Mouse (Mus musculus) E14TG2a.4 (cell line): ENCODE results near the gene Dnah2.

Experiments used
- H3K27me3 ChIP-seq: 2 replicates; pipeline ENCODE4 v1.6.1; 2014; ENCODE audit warnings: low read length, control low read depth; ENCODE audit not compliant: insufficient read depth
- H3K36me3 ChIP-seq: 2 replicates; pipeline ENCODE4 v1.6.1; 2014; ENCODE audit warnings: low read length, control low read depth; ENCODE audit not compliant: insufficient read depth
- H3K4me1 ChIP-seq: replicated peaks from 2 replicates; pipeline ENCODE4 v1.6.1; 2014; ENCODE audit warnings: low read depth, low read length, control low read depth
- H3K4me3 ChIP-seq: replicated peaks from 2 replicates; pipeline ENCODE4 v1.5.1; 2014; ENCODE audit warnings: mild to moderate bottlenecking, low read length
- H3K9me3 ChIP-seq: 2 replicates; pipeline ENCODE4 v1.6.1; 2014; ENCODE audit warnings: low read length, control low read depth
- CTCF ChIP-seq: conservative IDR thresholded peaks from 2 replicates; pipeline ENCODE4 v1.5.1; 2014; ENCODE audit warnings: low read length
- NANOG ChIP-seq: IDR thresholded peaks from 2 replicates; pipeline ENCODE4 v1.6.1; 2014; ENCODE audit warnings: borderline replicate concordance, low read length, mixed read lengths
- POU5F1 ChIP-seq: IDR thresholded peaks from 2 replicates; pipeline ENCODE4 v1.6.1; 2014; ENCODE audit warnings: low read length, borderline replicate concordance

The Dnah2 gene

DNA sequence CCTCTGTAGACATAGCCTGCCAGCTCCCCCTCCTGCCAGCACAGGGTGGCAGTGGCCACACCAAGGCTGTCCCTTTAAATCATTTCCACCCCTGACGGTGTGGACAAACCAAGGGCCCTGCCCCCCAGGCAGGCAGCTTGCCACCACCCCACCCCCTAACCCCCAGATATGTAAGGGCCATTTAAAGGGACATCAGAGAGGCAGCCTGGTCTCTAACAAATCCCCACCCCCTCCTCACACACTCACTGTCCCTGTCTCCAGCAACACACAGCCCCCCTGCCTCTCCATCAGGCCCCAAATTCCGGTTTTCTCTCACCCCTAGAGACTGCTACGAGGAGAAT, 133.6 kb downstream of the Dnah2 start:
- peaks cover 11% of the 10 kb centered on the region for H3K36me3 ChIP-seq
- TF ChIP-seq CTCF (no peak), POU5F1 (no peak), NANOG (no peak)
- H3K4me1 ChIP-seq: peaks cover 74% of the 10 kb centered on the region
- peaks cover 9% of the 10 kb centered on the region for H3K27me3 ChIP-seq
- H3K4me3 ChIP-seq: peak overlapping the region; percentile 88
- no peaks in the 10 kb centered on the region for H3K9me3 ChIP-seq

- Histone ChIP-seq H3K4me3 (peak overlapping the region; percentile 88), H3K9me3 (no peaks in the 10 kb centered on the region), H3K36me3 (peaks cover 11% of the 10 kb centered on the region), H3K27me3 (peaks cover 11% of the 10 kb centered on the region), H3K4me1 (peaks cover 73% of the 10 kb centered on the region)
- TF ChIP-seq CTCF (no peak), NANOG (no peak), POU5F1 (no peak)
These were observed 134.2 kb downstream of the Dnah2 start for GRCm38 (mm10) chr11:69414421-69415326.

- peaks cover 11% of the 10 kb centered on the region for H3K36me3 ChIP-seq
- H3K4me1 ChIP-seq: peaks cover 71% of the 10 kb centered on the region
- no peaks in the 10 kb centered on the region for H3K9me3 ChIP-seq
- TF ChIP-seq NANOG (no peak), CTCF (no peak), POU5F1 (no peak)
- H3K4me3 ChIP-seq: peak within 1 kb of the TSS; percentile 88
- H3K27me3 ChIP-seq: peaks cover 8% of the 10 kb centered on the region
These were observed 135.4 kb downstream of the Dnah2 start, which contains the start of gene Kdm6b for GRCm38 (mm10) chr11:69413221-69414181. TSS of gene Kdm6b (minus strand) at chr11:69413675.

DNA sequence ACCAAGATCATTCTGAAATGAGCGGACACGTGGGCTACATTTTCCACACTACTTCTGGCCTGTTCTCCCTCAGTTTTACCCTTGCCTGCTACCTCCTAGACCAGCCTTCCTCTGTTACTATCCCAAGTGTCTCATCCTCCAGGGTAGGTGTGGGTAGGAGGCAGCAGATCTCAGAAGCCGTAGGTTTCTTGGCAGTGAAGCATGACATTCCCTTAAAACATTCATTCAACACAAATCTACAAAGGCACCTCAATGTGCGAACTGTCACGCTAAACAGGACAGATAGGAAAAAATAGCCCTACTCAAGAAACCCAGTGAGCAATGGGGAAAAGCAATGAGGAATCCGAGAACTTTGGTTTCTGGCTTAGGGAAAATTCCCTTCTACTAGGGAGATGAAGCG, 136.4 kb downstream of the Dnah2 start:
- peaks cover 8% of the 10 kb centered on the region for H3K27me3 ChIP-seq
- no peaks in the 10 kb centered on the region for H3K9me3 ChIP-seq
- peaks cover 18% of the 10 kb centered on the region for H3K36me3 ChIP-seq
- H3K4me1 ChIP-seq: peaks cover 72% of the 10 kb centered on the region
- no peak for TF ChIP-seq NANOG
- TF ChIP-seq POU5F1: no peak
- TF ChIP-seq CTCF: no peak
- H3K4me3 ChIP-seq: peak overlapping the region; percentile 88

GRCm38 (mm10) chr11:69411538-69412203, 137.2 kb downstream of the Dnah2 start:
- Histone ChIP-seq H3K9me3 (no peaks in the 10 kb centered on the region), H3K27me3 (peaks cover 8% of the 10 kb centered on the region), H3K4me3 (peak overlapping the region; percentile 88), H3K36me3 (peaks cover 26% of the 10 kb centered on the region), H3K4me1 (peaks cover 75% of the 10 kb centered on the region)
- TF ChIP-seq NANOG (no peak), CTCF (no peak), POU5F1 (no peak)

DNA sequence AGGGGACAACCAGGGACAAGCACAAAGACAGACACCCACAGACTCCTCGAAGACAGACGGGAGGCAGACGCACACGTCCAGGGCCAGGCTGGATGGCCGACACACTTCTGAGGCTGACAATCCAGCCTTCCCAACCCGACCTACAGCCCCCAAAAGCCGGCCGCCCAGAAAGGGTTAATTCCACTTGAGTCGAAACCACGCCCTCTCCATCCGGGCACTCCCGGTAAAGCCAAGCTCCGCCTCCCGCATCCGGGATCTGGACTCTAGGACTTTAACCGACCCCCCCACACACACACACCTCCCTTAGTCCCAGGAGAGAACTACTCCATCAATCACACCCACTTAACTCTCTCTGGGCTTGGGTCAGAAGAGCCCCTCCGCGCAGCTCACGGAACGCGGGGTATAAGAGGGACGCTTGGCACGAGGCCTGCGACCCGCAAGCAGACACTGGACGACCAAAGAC, 137.8 kb downstream of the Dnah2 start:
- Histone ChIP-seq H3K4me3 (peak overlapping the region; percentile 88), H3K36me3 (peaks cover 31% of the 10 kb centered on the region), H3K9me3 (no peaks in the 10 kb centered on the region), H3K4me1 (peaks cover 76% of the 10 kb centered on the region), H3K27me3 (peaks cover 8% of the 10 kb centered on the region)
- TF ChIP-seq CTCF (no peak), POU5F1 (no peak), NANOG (no peak)

GRCm38 (mm10) chr11:69410310-69411072, 138.4 kb downstream of the Dnah2 start:
- H3K9me3 ChIP-seq: no peaks in the 10 kb centered on the region
- TF ChIP-seq NANOG (no peak), POU5F1 (no peak), CTCF (no peak)
- peak overlapping the region; percentile 88 for H3K4me3 ChIP-seq
- peaks cover 80% of the 10 kb centered on the region for H3K4me1 ChIP-seq
- peaks cover 8% of the 10 kb centered on the region for H3K27me3 ChIP-seq
- H3K36me3 ChIP-seq: peaks cover 37% of the 10 kb centered on the region
